Mouse (Mus musculus) ES-Bruce4 (cell line): ENCODE results near the gene Ryr2. TPM values are rescaled to one million over a fixed set of nuclear protein-coding genes. Genes with fewer than 3 reads are reported as not detected.

Experiments used
- H3K27ac ChIP-seq: 2 replicates; pipeline ENCODE4 v1.5.1; 2012; ENCODE audit warnings: low read length, inconsistent platforms; ENCODE audit not compliant: insufficient read depth
- H3K27me3 ChIP-seq: 2 replicates; pipeline ENCODE4 v1.6.1; 2012; ENCODE audit warnings: mild to moderate bottlenecking, low read length, inconsistent platforms; ENCODE audit not compliant: control insufficient read depth, poor library complexity, insufficient read depth, severe bottlenecking
- H3K36me3 ChIP-seq: 2 replicates; pipeline ENCODE4 v1.6.1; 2012; ENCODE audit warnings: inconsistent platforms, mild to moderate bottlenecking, low read length, moderate library complexity; ENCODE audit not compliant: control insufficient read depth, poor library complexity, insufficient read depth, severe bottlenecking
- H3K4me1 ChIP-seq: one replicate; pipeline ENCODE4 v1.8.1; 2011; ENCODE audit warnings: low read length; ENCODE audit not compliant: control insufficient read depth, insufficient read depth
- H3K4me3 ChIP-seq: 2 replicates; pipeline ENCODE4 v1.5.1; 2011; ENCODE audit warnings: low read depth, mild to moderate bottlenecking, low read length
- H3K9ac ChIP-seq: 2 replicates; pipeline ENCODE4 v1.6.1; 2012; ENCODE audit warnings: low read depth, mild to moderate bottlenecking, inconsistent platforms; ENCODE audit not compliant: poor library complexity, severe bottlenecking
- H3K9me3 ChIP-seq: replicated peaks from 2 replicates; pipeline ENCODE4 v1.6.1; 2012; ENCODE audit warnings: mild to moderate bottlenecking, low read length, inconsistent platforms; ENCODE audit not compliant: control insufficient read depth, poor library complexity, insufficient read depth, severe bottlenecking
- CTCF ChIP-seq: IDR thresholded peaks from one replicate; pipeline ENCODE4 v1.8.1; 2011; ENCODE audit warnings: low read depth, low read length
- EP300 ChIP-seq: IDR thresholded peaks from 2 replicates; pipeline ENCODE4 v1.6.1; 2011; ENCODE audit warnings: low read depth, low read length; ENCODE audit not compliant: insufficient read depth
- POLR2A ChIP-seq: IDR thresholded peaks from one replicate; pipeline ENCODE4 v1.8.1; 2011; ENCODE audit warnings: low read length; ENCODE audit not compliant: insufficient read depth
- polyA plus RNA-seq: library from polyadenylated mRNA; stranded (reverse); fragments of >200 nt; gene quantifications from 2 replicates; pipeline ENCODE4 v1.2.4, GENCODE M21; 2011; ENCODE audit warnings: low read depth; ENCODE audit not compliant: missing spikeins, insufficient read depth, insufficient read length

The Ryr2 gene
- polyA plus RNA-seq, 1 experiment = 2.9 TPM

DNA sequence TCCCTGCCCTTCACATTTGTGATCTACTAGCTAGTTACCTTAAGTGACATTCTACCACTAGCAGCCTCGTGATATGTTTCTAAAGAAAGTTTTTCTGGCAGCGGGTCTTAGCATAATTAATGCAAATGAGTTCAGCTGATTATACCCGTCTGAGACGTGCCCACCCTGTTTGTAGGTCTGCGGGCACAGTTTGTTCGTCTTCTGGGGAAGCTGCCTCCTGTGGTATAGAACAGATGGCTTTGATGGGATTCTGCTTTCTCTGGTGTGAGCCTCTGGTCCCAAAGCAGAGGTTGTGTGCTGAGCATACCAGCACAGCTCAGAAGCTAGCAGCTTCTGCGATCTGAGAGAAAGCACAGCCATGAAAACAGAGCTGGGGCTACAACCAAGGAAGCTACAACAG is 348.9 kb downstream of the Ryr2 start:
- Histone ChIP-seq H3K9ac (no peak overlapping the region), H3K4me1 (no peaks in the 10 kb centered on the region), H3K9me3 (no peaks in the 10 kb centered on the region), H3K4me3 (no peak overlapping the region), H3K27me3 (no peaks in the 10 kb centered on the region; the same call in 1 of the 2 replicates), H3K36me3 (no peaks in the 10 kb centered on the region), H3K27ac (no peak overlapping the region)
- TF ChIP-seq CTCF = no peak
- TF ChIP-seq POLR2A = no peak
- no peak for TF ChIP-seq EP300

DNA sequence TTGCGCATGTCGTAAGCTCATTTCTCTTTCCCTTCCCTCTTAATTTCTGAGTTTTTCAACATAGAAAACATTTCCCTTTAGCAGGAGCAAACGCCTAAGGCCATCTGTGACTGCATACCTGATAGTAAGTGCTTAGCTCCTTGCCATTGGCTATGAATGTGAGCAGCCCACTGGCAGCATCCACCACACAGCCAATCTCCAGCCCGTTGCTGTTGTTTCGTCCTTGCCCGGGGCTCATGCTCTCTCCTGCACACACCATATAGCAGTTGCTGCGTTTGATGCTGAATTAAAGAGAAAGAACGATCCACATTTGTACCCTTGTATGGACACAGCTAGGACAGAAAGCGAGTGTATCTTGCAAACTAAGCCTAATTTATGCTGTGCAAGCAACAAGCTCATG is 361.3 kb downstream of the Ryr2 start:
- TF ChIP-seq EP300 (no peak), POLR2A (no peak), CTCF (no peak)
- Histone ChIP-seq H3K4me3 (no peak overlapping the region), H3K27me3 (no peaks in the 10 kb centered on the region), H3K4me1 (no peaks in the 10 kb centered on the region), H3K27ac (no peak overlapping the region), H3K36me3 (no peaks in the 10 kb centered on the region), H3K9me3 (no peaks in the 10 kb centered on the region), H3K9ac (no peak overlapping the region)

DNA sequence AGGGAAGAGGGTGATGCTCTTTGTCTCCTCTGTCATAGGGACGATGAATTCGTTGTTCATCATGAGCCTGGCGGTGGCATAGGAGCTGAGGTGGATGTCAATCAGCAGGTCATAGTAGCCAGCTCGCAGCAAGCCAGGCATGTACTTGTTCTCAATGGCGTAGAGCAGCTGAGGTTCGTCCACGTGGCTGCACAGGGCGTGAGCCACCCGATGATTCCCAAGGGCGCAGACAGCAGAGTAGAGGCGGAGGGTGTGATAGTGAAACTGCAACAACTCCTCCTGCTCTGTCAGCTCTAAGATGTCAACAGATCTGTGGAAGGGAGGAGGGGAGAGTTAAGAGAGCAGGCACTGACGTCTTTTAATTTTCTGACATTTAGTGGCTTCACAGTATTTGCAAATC is 368.5 kb downstream of the Ryr2 start:
- H3K9ac ChIP-seq = no peak overlapping the region
- no peak overlapping the region for H3K4me3 ChIP-seq
- no peaks in the 10 kb centered on the region for H3K4me1 ChIP-seq
- H3K9me3 ChIP-seq = no peaks in the 10 kb centered on the region
- no peaks in the 10 kb centered on the region for H3K36me3 ChIP-seq
- H3K27me3 ChIP-seq = no peaks in the 10 kb centered on the region
- no peak overlapping the region for H3K27ac ChIP-seq
- TF ChIP-seq EP300 = no peak
- no peak for TF ChIP-seq CTCF
- TF ChIP-seq POLR2A = no peak

DNA sequence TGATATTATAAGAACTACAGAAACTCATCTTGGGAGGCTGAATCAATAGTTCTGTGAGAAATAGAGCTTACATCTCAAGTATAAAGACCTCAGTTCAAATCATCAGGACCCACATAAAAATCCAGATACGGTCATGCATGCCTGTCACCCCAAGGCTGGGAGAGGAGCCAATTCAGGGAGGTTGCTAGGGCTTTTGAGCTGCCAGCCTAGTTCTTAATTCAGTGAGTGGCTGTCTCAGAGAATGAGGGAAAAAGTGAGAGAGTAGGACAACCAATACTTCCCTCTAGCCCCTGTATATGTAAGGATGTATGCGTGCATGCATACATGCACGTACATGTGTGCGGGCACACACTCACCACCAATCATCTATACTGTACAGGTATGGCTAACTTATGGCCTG is 390.5 kb downstream of the Ryr2 start:
- H3K4me3 ChIP-seq = no peak overlapping the region
- H3K9ac ChIP-seq = no peak overlapping the region
- no peak overlapping the region for H3K27ac ChIP-seq
- H3K27me3 ChIP-seq = no peaks in the 10 kb centered on the region
- no peaks in the 10 kb centered on the region for H3K36me3 ChIP-seq
- no peaks in the 10 kb centered on the region for H3K4me1 ChIP-seq
- no peak for TF ChIP-seq CTCF
- no peak for TF ChIP-seq POLR2A
- no peak for TF ChIP-seq EP300
- H3K9me3 ChIP-seq = no peaks in the 10 kb centered on the region

DNA sequence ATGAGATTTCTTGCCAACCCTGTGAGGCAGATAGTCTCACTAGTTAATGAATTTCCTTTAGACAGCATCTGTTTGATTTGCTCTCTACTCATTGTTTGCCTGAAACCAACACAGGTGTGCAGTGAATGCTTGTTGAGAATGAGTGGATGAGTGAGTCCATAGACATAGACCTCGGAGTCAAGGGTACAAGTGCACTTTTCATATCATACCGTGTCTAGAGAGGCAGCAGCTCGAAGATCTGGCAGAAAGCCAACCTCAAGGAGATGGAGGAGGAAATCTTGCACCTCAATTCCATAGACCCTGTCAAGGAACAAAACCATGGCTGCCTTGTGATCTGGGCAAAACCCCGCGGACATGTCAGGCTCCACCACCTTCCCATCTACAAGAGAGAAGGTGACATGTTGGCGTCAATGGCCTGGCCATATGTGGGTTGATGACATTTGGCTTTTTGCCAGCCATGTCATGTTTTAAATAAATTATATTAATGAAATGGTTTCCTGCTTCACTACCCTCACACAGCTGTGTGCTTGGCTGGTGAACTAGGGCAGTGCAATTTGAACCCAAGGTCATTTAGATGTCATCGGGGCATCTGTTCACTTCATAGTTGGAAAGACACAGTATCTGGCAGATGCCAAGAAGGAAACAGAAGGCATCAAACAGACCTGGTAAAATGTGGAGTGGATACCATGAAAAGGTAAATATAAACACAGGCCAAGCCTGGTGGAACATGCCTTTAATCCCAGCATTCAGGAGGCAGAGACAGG is 396.9 kb downstream of the Ryr2 start:
- H3K36me3 ChIP-seq = no peaks in the 10 kb centered on the region
- no peak overlapping the region for H3K4me3 ChIP-seq
- H3K27me3 ChIP-seq = no peaks in the 10 kb centered on the region
- TF ChIP-seq EP300 = no peak
- no peak for TF ChIP-seq CTCF
- TF ChIP-seq POLR2A = no peak
- H3K4me1 ChIP-seq = no peaks in the 10 kb centered on the region
- no peak overlapping the region for H3K9ac ChIP-seq
- H3K9me3 ChIP-seq = no peaks in the 10 kb centered on the region
- H3K27ac ChIP-seq = no peak overlapping the region

DNA sequence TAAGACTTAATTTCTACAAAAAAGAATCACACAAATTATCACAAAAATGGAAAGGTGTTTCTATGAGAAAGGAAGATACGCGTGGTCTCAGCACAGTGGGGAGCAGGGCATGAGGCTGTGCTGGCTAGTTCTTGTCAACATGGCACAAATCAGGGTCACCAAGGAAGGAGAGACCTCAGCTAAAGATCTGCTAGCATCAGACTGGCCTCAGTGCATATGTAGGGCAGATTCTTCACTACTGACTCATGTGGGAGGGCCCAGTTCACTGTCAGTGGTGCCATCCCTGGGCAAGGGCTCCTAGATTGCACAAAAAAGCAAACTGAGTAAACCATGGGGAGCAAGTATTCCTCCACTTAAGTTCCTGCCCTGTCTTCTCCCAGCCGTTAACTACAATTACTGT is 405.0 kb downstream of the Ryr2 start:
- no peaks in the 10 kb centered on the region for H3K27me3 ChIP-seq

More for the DNA sequence above, 405.0 kb downstream of the Ryr2 start:
- Histone ChIP-seq H3K4me3 (no peak overlapping the region), H3K36me3 (no peaks in the 10 kb centered on the region), H3K27ac (no peak overlapping the region), H3K9me3 (no peaks in the 10 kb centered on the region), H3K4me1 (no peaks in the 10 kb centered on the region), H3K9ac (no peak overlapping the region)
- no peak for TF ChIP-seq CTCF
- TF ChIP-seq POLR2A = no peak
- no peak for TF ChIP-seq EP300
